Mouse (Mus musculus) ES-E14 (cell line): ENCODE measurements around the gene Pou2f1. TPM values are rescaled to one million over a fixed set of nuclear protein-coding genes. Genes with fewer than 3 reads are reported as not detected.

ENCODE experiments used
- DNase-seq: peaks from one replicate; pipeline ENCODE4 v3.0.0-alpha.2; 2013; ENCODE audit warnings: low read depth, low spot score
- H3K27ac ChIP-seq: 2 replicates; pipeline ENCODE4 v1.5.1; 2012; ENCODE audit warnings: low read depth, mild to moderate bottlenecking, low read length, moderate library complexity, mixed read lengths; ENCODE audit not compliant: poor library complexity, insufficient read depth, severe bottlenecking
- H3K36me3 ChIP-seq: 2 replicates; pipeline ENCODE4 v1.6.1; 2012; ENCODE audit warnings: mild to moderate bottlenecking, low read length, moderate library complexity, mixed read lengths; ENCODE audit not compliant: control insufficient read depth, poor library complexity, insufficient read depth, severe bottlenecking
- H3K4me1 ChIP-seq, 2 experiments: fragments of 150-350 bp in 1 of 2; sonication (generic) in 1 of 2; 2 replicates each; pipeline ENCODE4 v1.6.1; 2012; ENCODE audit warnings: low read length in 2 of 2, mild to moderate bottlenecking in 1 of 2, mixed read lengths in 1 of 2; ENCODE audit not compliant: control insufficient read depth in 2 of 2, insufficient read depth in 2 of 2, poor library complexity in 1 of 2
- H3K4me3 ChIP-seq, 2 experiments: fragments of 150-350 bp in 1 of 2; sonication (generic) in 1 of 2; 2 replicates each; pipeline ENCODE4 v1.5.1; 2012; ENCODE audit warnings: low read length in 2 of 2, low read depth in 1 of 2, mild to moderate bottlenecking in 1 of 2, mixed read lengths in 1 of 2; ENCODE audit not compliant: insufficient read depth in 1 of 2, poor library complexity in 1 of 2, severe bottlenecking in 1 of 2
- H3K9ac ChIP-seq: 2 replicates; pipeline ENCODE4 v1.6.1; 2012; ENCODE audit warnings: low read depth, mild to moderate bottlenecking, low read length, mixed read lengths; ENCODE audit not compliant: poor library complexity, insufficient read depth, severe bottlenecking
- H3K9me3 ChIP-seq: fragments of 150-350 bp; sonication (generic); 2 replicates; pipeline ENCODE4 v1.6.1; 2012; ENCODE audit warnings: low read depth, mild to moderate bottlenecking, low read length; ENCODE audit not compliant: control insufficient read depth, insufficient read depth
- CHD2 ChIP-seq: IDR thresholded peaks from 2 replicates; pipeline ENCODE4 v1.6.1; 2014; ENCODE audit warnings: mild to moderate bottlenecking, low read depth, low read length, inconsistent platforms
- HCFC1 ChIP-seq: IDR thresholded peaks from 2 replicates; pipeline ENCODE4 v1.6.1; 2012; ENCODE audit warnings: low read length, inconsistent platforms, borderline replicate concordance; ENCODE audit not compliant: insufficient read depth
- MAFK ChIP-seq: IDR thresholded peaks from 2 replicates; pipeline ENCODE4 v1.6.1; 2014; ENCODE audit warnings: mild to moderate bottlenecking, low read depth, low read length, inconsistent platforms; ENCODE audit not compliant: insufficient read depth
- ZC3H11A ChIP-seq: IDR thresholded peaks from 2 replicates; pipeline ENCODE4 v1.6.1; 2012; ENCODE audit warnings: low read depth, mild to moderate bottlenecking, inconsistent platforms, low read length, borderline replicate concordance
- ZNF384 ChIP-seq: IDR thresholded peaks from 2 replicates; pipeline ENCODE4 v1.6.1; 2012; ENCODE audit warnings: low read depth, low read length, inconsistent platforms
- in situ Hi-C, 2 experiments: fragments of 600-800 bp; cut with MboI; formaldehyde crosslinking; loops; one replicate each; pipeline ENCODE4 v1.15.1; 2025; ENCODE audit warnings: low sequenced_read_pairs in 2 of 2, inconsistent platforms in 1 of 2; ENCODE audit not compliant: unreplicated experiment in 2 of 2
- total RNA-seq: library from RNA; depleted of rRNA; stranded (reverse); fragments of 300-350 nt; gene quantifications from 2 replicates; pipeline ENCODE4 v1.2.3, GENCODE M21; 2012

The Pou2f1 gene
- total RNA-seq, 1 experiment: 37.9 TPM

DNA sequence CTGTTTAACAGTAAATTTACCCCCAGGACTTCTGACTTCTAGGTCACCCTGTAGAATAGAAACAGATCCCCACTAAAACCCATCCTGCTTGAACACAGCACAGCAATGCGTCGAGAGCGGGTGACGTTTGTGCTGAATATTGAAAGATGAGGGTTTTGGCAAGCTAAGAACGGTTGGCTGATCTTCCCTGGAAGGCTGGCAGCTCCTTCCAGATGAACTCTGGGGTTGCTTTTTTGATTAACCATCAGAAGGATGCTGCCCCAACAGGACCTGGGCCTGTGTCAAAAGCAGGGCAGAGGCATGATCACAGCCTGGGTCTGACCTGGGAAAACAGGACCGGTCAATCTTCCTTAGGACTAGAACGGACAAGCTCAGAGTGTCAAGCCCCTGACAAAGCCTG, 160.3 kb downstream of the Pou2f1 start:
- Histone ChIP-seq H3K9ac (no peak overlapping the region), H3K4me1 (peaks cover 0 to 5% of the 10 kb centered on the region in 2 experiments; a peak in 2 of 4 replicates), H3K4me3 (no peak overlapping the region), H3K36me3 (no peaks in the 10 kb centered on the region), H3K27ac (no peak overlapping the region), H3K9me3 (no peaks in the 10 kb centered on the region)
- in situ Hi-C loops: no loop called here
- DNase-seq: no peak
- TF ChIP-seq ZNF384 (no peak), ZC3H11A (no peak), HCFC1 (no peak), MAFK (no peak), CHD2 (no peak)

DNA sequence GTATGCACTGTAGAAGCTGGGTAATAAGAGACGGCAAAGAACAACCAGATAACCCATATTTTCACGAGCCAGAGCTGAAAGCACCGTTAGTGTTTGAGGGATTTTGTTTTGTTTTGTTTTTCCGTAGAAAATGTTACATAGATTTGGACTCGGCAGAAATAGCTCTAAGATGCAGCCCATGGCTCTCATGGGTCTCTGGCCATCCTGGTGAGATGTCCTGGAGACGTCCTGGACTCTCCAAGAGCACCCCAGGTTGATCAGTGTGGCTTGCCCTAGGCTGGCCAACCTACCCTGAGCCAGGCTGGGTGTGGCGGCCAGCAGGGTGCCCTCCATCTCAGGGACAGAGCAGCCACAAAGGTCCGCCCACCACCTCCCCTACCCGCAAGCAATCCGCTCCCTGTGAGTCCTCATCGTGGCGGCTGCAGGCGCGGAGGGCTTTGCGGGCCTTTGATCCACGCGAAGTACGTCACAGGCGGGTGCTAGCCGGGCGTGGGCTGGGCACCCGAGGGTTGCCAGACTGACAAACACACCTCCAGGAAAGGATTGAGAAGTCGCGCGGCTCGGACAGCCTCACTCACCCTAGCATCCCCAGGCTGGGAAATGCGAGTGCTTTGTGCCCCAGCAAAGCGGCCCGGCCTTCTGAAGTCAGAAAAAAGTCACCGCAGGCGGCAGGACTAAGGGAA, 161.8 kb downstream of the Pou2f1 start:
- in situ Hi-C loops: no loop called here
- Histone ChIP-seq H3K36me3 (no peaks in the 10 kb centered on the region), H3K9me3 (no peaks in the 10 kb centered on the region), H3K4me1 (peaks cover 0 to 5% of the 10 kb centered on the region in 2 experiments; a peak in 2 of 4 replicates), H3K27ac (no peak overlapping the region), H3K9ac (no peak overlapping the region), H3K4me3 (peak overlapping the region; percentile 50 to 62)
- no peak for TF ChIP-seq ZNF384
- no peak for TF ChIP-seq ZC3H11A
- TF ChIP-seq HCFC1: no peak
- no peak for TF ChIP-seq CHD2
- TF ChIP-seq MAFK: no peak
- DNase-seq: no peak

GRCm38 (mm10) chr1:165839201-165839600, 163.3 kb downstream of the Pou2f1 start:
- in situ Hi-C loops: no loop called here
- no peak overlapping the region for H3K9ac ChIP-seq
- TF ChIP-seq ZC3H11A: no peak
- no peak overlapping the region for H3K4me3 ChIP-seq
- H3K27ac ChIP-seq: no peak overlapping the region
- DNase-seq: no peak
- no peaks in the 10 kb centered on the region; a peak in 1 of 4 replicates for H3K4me1 ChIP-seq
- H3K36me3 ChIP-seq: no peaks in the 10 kb centered on the region
- H3K9me3 ChIP-seq: no peaks in the 10 kb centered on the region

DNA sequence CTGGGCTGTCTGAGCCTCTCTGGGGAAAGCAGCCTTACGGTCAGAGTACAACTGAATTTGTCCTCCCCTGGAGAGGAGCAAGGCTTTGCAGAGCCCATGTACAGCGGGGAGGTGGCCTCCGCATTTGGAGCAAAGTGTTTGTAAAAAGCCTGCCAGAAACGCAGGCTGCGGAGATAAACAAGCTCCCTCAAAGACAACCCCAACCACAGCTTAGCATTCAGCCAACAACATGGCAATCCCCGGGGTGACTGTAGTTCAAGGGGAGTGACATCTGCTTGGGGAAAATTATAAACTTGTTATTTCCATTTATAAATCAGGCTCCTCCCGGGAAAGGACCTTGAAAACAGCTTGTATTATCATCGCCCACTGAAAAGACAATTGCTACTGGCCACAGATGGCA, 164.9 kb downstream of the Pou2f1 start:
- no peak overlapping the region for H3K27ac ChIP-seq

GRCm38 (mm10) chr1:165836461-165836860, 166.0 kb downstream of the Pou2f1 start:
- TF ChIP-seq ZC3H11A: no peak
- TF ChIP-seq ZNF384: no peak
- TF ChIP-seq HCFC1: no peak
- no peak for TF ChIP-seq MAFK
- no peak for TF ChIP-seq CHD2
- in situ Hi-C loops: no loop called here
- no peak overlapping the region for H3K9ac ChIP-seq
- no peaks in the 10 kb centered on the region for H3K9me3 ChIP-seq
- H3K4me3 ChIP-seq: no peak overlapping the region
- no peak for DNase-seq
- no peaks in the 10 kb centered on the region for H3K36me3 ChIP-seq
- H3K4me1 ChIP-seq: peaks cover 0 to 2% of the 10 kb centered on the region in 2 experiments; a peak in 1 of 4 replicates
- H3K27ac ChIP-seq: no peak overlapping the region

More for the DNA sequence above, 164.9 kb downstream of the Pou2f1 start:
- no peaks in the 10 kb centered on the region for H3K36me3 ChIP-seq
- in situ Hi-C loops: no loop called here
- DNase-seq: no peak
- no peak overlapping the region for H3K4me3 ChIP-seq
- TF ChIP-seq MAFK (no peak), ZC3H11A (no peak), CHD2 (no peak), HCFC1 (no peak), ZNF384 (no peak)
- peaks cover 0 to 2% of the 10 kb centered on the region in 2 experiments; a peak in 1 of 4 replicates for H3K4me1 ChIP-seq
- no peak overlapping the region for H3K9ac ChIP-seq
- H3K9me3 ChIP-seq: no peaks in the 10 kb centered on the region
